Mouse (Mus musculus) limb, embryonic 10.5 days (tissue): ENCODE measurements around the gene Serinc2. TPM values are rescaled to one million over a fixed set of nuclear protein-coding genes. Genes with fewer than 3 reads are reported as not detected.

Experiments used
- DNase-seq: peaks from one replicate; pipeline ENCODE4 v3.0.0-alpha.2; 2017; ENCODE audit warnings: low spot score
- H3K27ac ChIP-seq: fragments of 300-500 bp; sonication (generic); 2 replicates; pipeline ENCODE4 v1.5.1; 2016; ENCODE audit warnings: mild to moderate bottlenecking
- H3K27me3 ChIP-seq: fragments of 300-500 bp; sonication (generic); 2 replicates; pipeline ENCODE4 v1.6.1; 2016; ENCODE audit warnings: low read depth, mild to moderate bottlenecking; ENCODE audit not compliant: poor library complexity, severe bottlenecking
- H3K36me3 ChIP-seq: fragments of 300-500 bp; sonication (generic); 2 replicates; pipeline ENCODE4 v1.6.1; 2016; ENCODE audit warnings: mild to moderate bottlenecking, moderate library complexity
- H3K4me1 ChIP-seq: fragments of 300-500 bp; sonication (generic); 2 replicates; pipeline ENCODE4 v1.6.1; 2016
- H3K4me3 ChIP-seq: fragments of 300-500 bp; sonication (generic); 2 replicates; pipeline ENCODE4 v1.5.1; 2016; ENCODE audit warnings: mild to moderate bottlenecking, moderate library complexity
- H3K9me3 ChIP-seq: fragments of 300-500 bp; sonication (generic); replicated peaks from 2 replicates; pipeline ENCODE4 v1.6.1; 2016; ENCODE audit warnings: mild to moderate bottlenecking
- WGBS: fragments of 180-500 bp; shearing (Covaris S2); methylation state at CpG from one replicate; pipeline ENCODE4 v1.1.7; 2016; 5-methylcytosine and 5-hydroxymethylcytosine counted together
- polyA plus RNA-seq: library from polyadenylated mRNA; unstranded; fragments of >200 nt; fragmentation: Nextera tagmentation; extraction: Ambion mirVana; gene quantifications from 2 replicates; pipeline ENCODE4 v1.2.1, GENCODE M21; 2016

The Serinc2 gene
- 15.2 and 71.5 TPM in 2 replicates for polyA plus RNA-seq

- no peak within 1 kb of the TSS for H3K4me3 ChIP-seq
- peaks cover 34% of the 10 kb centered on the region for H3K4me1 ChIP-seq
- H3K36me3 ChIP-seq, result no peaks in the 10 kb centered on the region
- no peaks in the 10 kb centered on the region for H3K9me3 ChIP-seq
- WGBS, result 60% methylated on average over 2 of the region's 2 CpGs
- no peak within 1 kb of the TSS for H3K27ac ChIP-seq
- DNase-seq, result no peak
- H3K27me3 ChIP-seq, result peaks cover 66% of the 10 kb centered on the region
Observed at GRCm38 (mm10) chr4:130279105-130279504, at the start of gene Serinc2. Gene Serinc2 (minus strand): TSS chr4:130279205.

GRCm38 (mm10) chr4:130327366-130327765, 48.4 kb upstream of the Serinc2 start:
- Histone ChIP-seq H3K9me3 (no peaks in the 10 kb centered on the region), H3K36me3 (peaks cover 84% of the 10 kb centered on the region), H3K27ac (no peak overlapping the region), H3K4me1 (no peaks in the 10 kb centered on the region), H3K4me3 (no peak overlapping the region), H3K27me3 (no peaks in the 10 kb centered on the region)
- no peak for DNase-seq
- 88% methylated on average over 9 of the region's 9 CpGs for WGBS

GRCm38 (mm10) chr4:130325446-130325845, 46.4 kb upstream of the Serinc2 start:
- Histone ChIP-seq H3K27ac (no peak overlapping the region), H3K4me3 (no peak overlapping the region), H3K9me3 (no peaks in the 10 kb centered on the region), H3K36me3 (peaks cover 85% of the 10 kb centered on the region), H3K4me1 (no peaks in the 10 kb centered on the region), H3K27me3 (no peaks in the 10 kb centered on the region)
- no peak for DNase-seq
- WGBS, result 96% methylated on average over 2 of the region's 2 CpGs

GRCm38 (mm10) chr4:130323607-130324006, 44.6 kb upstream of the Serinc2 start:
- H3K4me1 ChIP-seq, result no peaks in the 10 kb centered on the region
- no peak for DNase-seq
- H3K9me3 ChIP-seq, result no peaks in the 10 kb centered on the region
- no peak overlapping the region for H3K27ac ChIP-seq
- H3K27me3 ChIP-seq, result no peaks in the 10 kb centered on the region
- WGBS, result 83% methylated on average over 5 of the region's 5 CpGs
- H3K36me3 ChIP-seq, result peaks cover 90% of the 10 kb centered on the region
- no peak overlapping the region for H3K4me3 ChIP-seq

GRCm38 (mm10) chr4:130323165-130323564, 44.2 kb upstream of the Serinc2 start:
- H3K4me1 ChIP-seq, result no peaks in the 10 kb centered on the region
- 81% methylated on average over 1 of the region's 1 CpGs for WGBS
- H3K27me3 ChIP-seq, result no peaks in the 10 kb centered on the region
- H3K4me3 ChIP-seq, result no peak overlapping the region
- H3K9me3 ChIP-seq, result no peaks in the 10 kb centered on the region
- no peak for DNase-seq
- no peak overlapping the region for H3K27ac ChIP-seq
- H3K36me3 ChIP-seq, result peaks cover 90% of the 10 kb centered on the region

GRCm38 (mm10) chr4:130322567-130322966, 43.6 kb upstream of the Serinc2 start:
- H3K4me3 ChIP-seq, result no peak overlapping the region
- no peaks in the 10 kb centered on the region for H3K27me3 ChIP-seq
- no peaks in the 10 kb centered on the region for H3K9me3 ChIP-seq
- H3K4me1 ChIP-seq, result no peaks in the 10 kb centered on the region
- peaks cover 90% of the 10 kb centered on the region for H3K36me3 ChIP-seq
- no peak for DNase-seq
- WGBS, result 92% methylated on average over 7 of the region's 7 CpGs
- H3K27ac ChIP-seq, result no peak overlapping the region

- Histone ChIP-seq H3K4me1 (no peaks in the 10 kb centered on the region), H3K4me3 (no peak overlapping the region), H3K27me3 (no peaks in the 10 kb centered on the region), H3K9me3 (no peaks in the 10 kb centered on the region), H3K36me3 (peaks cover 90% of the 10 kb centered on the region), H3K27ac (no peak overlapping the region)
- DNase-seq, result no peak
- 89% methylated on average over 7 of the region's 7 CpGs for WGBS
Observed at GRCm38 (mm10) chr4:130321640-130322039, 42.6 kb upstream of the Serinc2 start.

GRCm38 (mm10) chr4:130319564-130319963, 40.6 kb upstream of the Serinc2 start:
- H3K4me3 ChIP-seq, result no peak overlapping the region
- H3K36me3 ChIP-seq, result peaks cover 90% of the 10 kb centered on the region

GRCm38 (mm10) chr4:130318122-130318521, 39.1 kb upstream of the Serinc2 start:
- peaks cover 82% of the 10 kb centered on the region for H3K36me3 ChIP-seq
- 70% methylated on average over 3 of the region's 3 CpGs for WGBS

More at GRCm38 (mm10) chr4:130319564-130319963, 40.6 kb upstream of the Serinc2 start:
- H3K27me3 ChIP-seq, result no peaks in the 10 kb centered on the region
- no peak overlapping the region for H3K27ac ChIP-seq
- WGBS, result 83% methylated on average over 7 of the region's 7 CpGs
- no peak for DNase-seq
- H3K9me3 ChIP-seq, result no peaks in the 10 kb centered on the region
- H3K4me1 ChIP-seq, result no peaks in the 10 kb centered on the region

GRCm38 (mm10) chr4:130316691-130317090, 37.7 kb upstream of the Serinc2 start:
- Histone ChIP-seq H3K27ac (no peak overlapping the region), H3K9me3 (no peaks in the 10 kb centered on the region), H3K4me3 (no peak overlapping the region), H3K27me3 (peaks cover 3% of the 10 kb centered on the region), H3K36me3 (peaks cover 68% of the 10 kb centered on the region), H3K4me1 (no peaks in the 10 kb centered on the region)
- DNase-seq, result no peak
- 89% methylated on average over 10 of the region's 10 CpGs for WGBS

More at GRCm38 (mm10) chr4:130318122-130318521, 39.1 kb upstream of the Serinc2 start:
- Histone ChIP-seq H3K27me3 (no peaks in the 10 kb centered on the region), H3K27ac (no peak overlapping the region), H3K4me3 (no peak overlapping the region), H3K4me1 (no peaks in the 10 kb centered on the region), H3K9me3 (no peaks in the 10 kb centered on the region)
- no peak for DNase-seq

- Histone ChIP-seq H3K9me3 (no peaks in the 10 kb centered on the region), H3K27ac (no peak overlapping the region)
Observed at GRCm38 (mm10) chr4:130315771-130316527, 36.9 kb upstream of the Serinc2 start.

GRCm38 (mm10) chr4:130313552-130313951, 34.5 kb upstream of the Serinc2 start:
- H3K27me3 ChIP-seq, result peaks cover 35% of the 10 kb centered on the region
- H3K9me3 ChIP-seq, result no peaks in the 10 kb centered on the region
- peaks cover 44% of the 10 kb centered on the region for H3K36me3 ChIP-seq
- H3K4me3 ChIP-seq, result no peak overlapping the region
- H3K27ac ChIP-seq, result no peak overlapping the region
- no peak for DNase-seq
- H3K4me1 ChIP-seq, result peaks cover 8% of the 10 kb centered on the region
- 90% methylated on average over 4 of the region's 4 CpGs for WGBS

More at GRCm38 (mm10) chr4:130315771-130316527, 36.9 kb upstream of the Serinc2 start:
- H3K4me3 ChIP-seq, result no peak overlapping the region
- DNase-seq, result no peak
- WGBS, result 86% methylated on average over 13 of the region's 13 CpGs
- peaks cover 63% of the 10 kb centered on the region for H3K36me3 ChIP-seq
- H3K4me1 ChIP-seq, result no peaks in the 10 kb centered on the region
- H3K27me3 ChIP-seq, result peaks cover 11% of the 10 kb centered on the region

- peaks cover 33% of the 10 kb centered on the region for H3K36me3 ChIP-seq
- H3K4me1 ChIP-seq, result peaks cover 19% of the 10 kb centered on the region
- H3K4me3 ChIP-seq, result no peak overlapping the region
- WGBS, result 85% methylated on average over 3 of the region's 3 CpGs
- DNase-seq, result no peak
- H3K27me3 ChIP-seq, result peaks cover 45% of the 10 kb centered on the region
- no peak overlapping the region for H3K27ac ChIP-seq
- H3K9me3 ChIP-seq, result no peaks in the 10 kb centered on the region
Observed at GRCm38 (mm10) chr4:130312526-130312925, 33.5 kb upstream of the Serinc2 start.
